Mouse (Mus musculus): ENCODE measurements at regions not wholly inside any gene's neighbourhood (a gene's known extent, or its start where the extent isn't known, plus 50 kb on each side); places are given as distances from the start of the nearest gene placed in this dataset.

- no peak for DNase-seq (ENCODE audit: low spot score)
Observed at GRCm38 (mm10) chr5:83533901-83534300, 178.9 kb upstream of the Tecrl start.

- DNase-seq (ENCODE audit: low spot score), result no peak
Observed at GRCm38 (mm10) chr5:83518661-83519060, 163.7 kb upstream of the Tecrl start.

- peak; percentile 19 for DNase-seq (ENCODE audit: low spot score)
Observed at GRCm38 (mm10) chr5:83484135-83484534, 129.1 kb upstream of the Tecrl start.

GRCm38 (mm10) chr5:83440259-83440658, 85.3 kb upstream of the Tecrl start:
- DNase-seq (ENCODE audit: low spot score), result peak; percentile 9

GRCm38 (mm10) chr5:83436510-83436909, 81.5 kb upstream of the Tecrl start:
- no peak for DNase-seq (ENCODE audit: low spot score)

- DNase-seq (ENCODE audit: low spot score), result no peak
Observed at GRCm38 (mm10) chr5:83421708-83422107, 66.7 kb upstream of the Tecrl start.

GRCm38 (mm10) chr5:83410221-83410620, 55.2 kb upstream of the Tecrl start:
- no peak for DNase-seq (ENCODE audit: low spot score)

GRCm38 (mm10) chr5:83405266-83405954, 50.4 kb upstream of the Tecrl start:
- no peak for DNase-seq (ENCODE audit: low spot score)

All from urinary bladder, postnatal 25 days (tissue).